Mouse (Mus musculus) bone marrow, adult 2 months (tissue): Measurements from ENCODE around the gene Olfr748.

Experiments used
- CTCF ChIP-seq: fragments of 200-500 bp; IDR thresholded peaks from 2 replicates; pipeline ENCODE4 v1.5.1; 2011; ENCODE audit warnings: low read length, control low read depth; ENCODE audit not compliant: control insufficient read depth, insufficient read depth
- POLR2A ChIP-seq: fragments of 200-500 bp; IDR thresholded peaks from 2 replicates; pipeline ENCODE4 v1.6.1; 2011; ENCODE audit warnings: low read depth, mild to moderate bottlenecking, control low read depth, low read length, borderline replicate concordance; ENCODE audit not compliant: control insufficient read depth

DNA sequence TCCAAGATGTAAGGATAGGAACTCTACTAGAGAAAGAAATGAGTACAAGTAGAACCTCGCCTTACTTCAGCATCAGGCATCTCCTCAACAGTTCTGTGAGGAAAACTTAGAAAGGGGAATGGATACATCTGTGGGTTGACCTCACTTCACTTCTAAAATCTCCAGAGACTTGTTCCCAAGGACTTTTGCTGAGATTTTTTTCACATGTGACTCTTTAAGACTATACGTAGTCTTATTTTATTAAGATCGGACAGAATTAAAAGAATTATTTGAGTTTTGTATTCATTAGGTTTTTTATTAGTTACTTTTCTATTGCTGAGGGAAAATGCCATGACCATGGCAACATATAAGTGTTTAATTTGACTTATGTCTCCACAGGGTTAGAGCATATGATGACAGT is 14.1 kb upstream of the Olfr748 start, which contains the start of gene Olfr747:
- TF ChIP-seq POLR2A (no peak), CTCF (no peak)
